Comparison of ENCODE assay signal across 8 mouse cellular contexts in the genomic region with DNA sequence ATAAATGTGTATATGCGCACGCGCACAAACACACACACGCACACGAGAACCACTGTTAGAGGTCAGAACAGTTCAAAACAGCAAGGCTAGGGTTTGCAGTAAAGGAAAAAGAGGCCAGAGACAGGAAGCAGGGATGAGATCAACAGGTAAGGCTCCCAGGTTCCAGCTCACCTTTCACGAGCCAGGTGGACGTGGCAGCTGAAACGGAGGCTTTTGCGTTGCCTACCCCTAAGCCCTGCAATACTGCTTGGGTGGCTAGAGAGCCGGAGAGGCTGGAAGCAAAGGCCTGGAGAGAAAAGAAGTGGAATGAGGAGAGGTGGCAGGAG. TPM values are rescaled to one million over a fixed set of nuclear protein-coding genes. Genes with fewer than 3 reads are reported as not detected.
A peak's percentile ranks its signal among the peaks of the same experiment; 100 is the strongest.
DNase-seq lines count a peak whose midpoint lies in the region; ATAC-seq and TF ChIP-seq lines count a peak whose summit lies in the region.

No protein-coding gene starts in this region.

- no peaks in the 10 kb centered on the region for H3K9me3 ChIP-seq in embryonic facial prominence, embryonic 10.5 days
- no peaks in the 10 kb centered on the region for H3K9me3 ChIP-seq in intestine, embryonic 14.5 days (ENCODE audit: control insufficient read depth, low read length)
- H3K9me3 ChIP-seq in midbrain, postnatal 0 days (ENCODE audit: low read length), result no peaks in the 10 kb centered on the region

- peak overlapping the region; percentile 68 for H3K4me3 ChIP-seq in layer of hippocampus, adult 2 months
- peak overlapping the region; percentile 92 for H3K4me3 ChIP-seq in embryonic facial prominence, embryonic 10.5 days
- H3K4me3 ChIP-seq in intestine, embryonic 14.5 days (ENCODE audit: low read depth, low read length), result peak overlapping the region; percentile 73
- peak overlapping the region; percentile 89 for H3K4me3 ChIP-seq in midbrain, postnatal 0 days (ENCODE audit: low read depth, low read length)

- peak overlapping the region; percentile 89 for H3K9ac ChIP-seq in intestine, embryonic 14.5 days (ENCODE audit: low read length)
- H3K9ac ChIP-seq in midbrain, postnatal 0 days (replicated peaks; ENCODE audit: low read length, poor library complexity, severe bottlenecking), result peak overlapping the region; percentile 83

- no peak for DNase-seq in layer of hippocampus, adult 2 months (ENCODE audit: low spot score in 2 of 2)
- DNase-seq in layer of hippocampus, postnatal 25 days (ENCODE audit: extremely low spot score in 1 of 2, low spot score in 1 of 2), result no peak
- DNase-seq in embryonic facial prominence, embryonic 10.5 days (ENCODE audit: low spot score), result no peak
- no peak for DNase-seq in intestine, embryonic 14.5 days (ENCODE audit: low spot score)
- no peak for DNase-seq in midbrain, postnatal 0 days (ENCODE audit: low spot score)
- no peak for DNase-seq in gastrocnemius, adult 8-10 months (ENCODE audit: low spot score in 2 of 2)
- DNase-seq in cerebellum, postnatal 10 days, result no peak
- DNase-seq in spleen, postnatal 14 days (ENCODE audit: low spot score in 2 of 2), result no peak

- 37% methylated on average over 10 of the region's 10 CpGs for WGBS in embryonic facial prominence, embryonic 10.5 days
- WGBS in intestine, embryonic 14.5 days, result 25% methylated on average over 10 of the region's 10 CpGs
- 38% methylated on average over 10 of the region's 10 CpGs for WGBS in midbrain, postnatal 0 days

- peak overlapping the region; percentile 94 for H3K4me2 ChIP-seq in intestine, embryonic 14.5 days (ENCODE audit: low read length)
- H3K4me2 ChIP-seq in midbrain, postnatal 0 days (ENCODE audit: low read depth, low read length, poor library complexity, severe bottlenecking), result peak overlapping the region; percentile 86

- peaks cover 34% of the 10 kb centered on the region for H3K4me1 ChIP-seq in embryonic facial prominence, embryonic 10.5 days
- peaks cover 7% of the 10 kb centered on the region; the same call in 1 of the 2 replicates for H3K4me1 ChIP-seq in intestine, embryonic 14.5 days (replicated peaks; ENCODE audit: control insufficient read depth, insufficient read depth, low read length)
- H3K4me1 ChIP-seq in midbrain, postnatal 0 days (ENCODE audit: insufficient read depth, low read length), result peaks cover 5% of the 10 kb centered on the region; the same call in 1 of the 2 replicates

- peaks cover 27% of the 10 kb centered on the region for H3K36me3 ChIP-seq in embryonic facial prominence, embryonic 10.5 days (replicated peaks)
- H3K36me3 ChIP-seq in intestine, embryonic 14.5 days (ENCODE audit: control insufficient read depth, insufficient read depth, low read length), result 0 out of 2 replicates have a peak, but pooled peaks cover 15% of the 10 kb centered on the region
- peaks cover 4% of the 10 kb centered on the region; the same call in 1 of the 2 replicates for H3K36me3 ChIP-seq in midbrain, postnatal 0 days (ENCODE audit: insufficient read depth, low read length)

- no peaks in the 10 kb centered on the region for H3K27me3 ChIP-seq in embryonic facial prominence, embryonic 10.5 days (replicated peaks; ENCODE audit: low read depth, poor library complexity, severe bottlenecking)
- no peaks in the 10 kb centered on the region for H3K27me3 ChIP-seq in intestine, embryonic 14.5 days (replicated peaks; ENCODE audit: control insufficient read depth, insufficient read depth, low read length)
- H3K27me3 ChIP-seq in midbrain, postnatal 0 days (ENCODE audit: insufficient read depth, low read length), result no peaks in the 10 kb centered on the region

- TF ChIP-seq CTCF in layer of hippocampus, adult 2 months (conservative IDR thresholded peaks at IDR 0.05), result no peak
- no peak for TF ChIP-seq CTCF in midbrain, postnatal 0 days (IDR thresholded peaks at IDR 0.05)

- peak overlapping the region; percentile 84; the same call in 1 of the 2 replicates for H3K27ac ChIP-seq in layer of hippocampus, adult 2 months
- H3K27ac ChIP-seq in embryonic facial prominence, embryonic 10.5 days (replicated peaks), result peak overlapping the region; percentile 93
- peak overlapping the region; percentile 84; the same call in 1 of the 2 replicates for H3K27ac ChIP-seq in intestine, embryonic 14.5 days (ENCODE audit: low read depth)
- H3K27ac ChIP-seq in midbrain, postnatal 0 days (ENCODE audit: low read depth, low read length), result 0 out of 2 replicates have a peak overlapping the region, but pooled peaks have one; percentile 63

- no peak; the same call in 1 of the 2 replicates for ATAC-seq in intestine, embryonic 14.5 days (replicated peaks; ENCODE audit: low FRiP score, low TSS enrichment, low read depth)
- no peak; the same call in 1 of the 2 replicates for ATAC-seq in midbrain, postnatal 0 days (ENCODE audit: low FRiP score)

RNA-seq across cellular contexts. Expression of gene BC017158, which starts 0.7 kb away (rescaled TPM):
- 10 to 100 TPM; 26.5 to 27.0 TPM for total RNA-seq in layer of hippocampus, adult 2 months (2021)
- 10 to 100 TPM; 24.1 to 24.6 TPM for total RNA-seq in layer of hippocampus, postnatal 25 days (2021)
- 24.6 and 27.3 TPM in 2 replicates for polyA plus RNA-seq in embryonic facial prominence, embryonic 10.5 days (2016; fragmentation: Nextera tagmentation; extraction: Ambion mirVana)
- polyA plus RNA-seq in intestine, embryonic 14.5 days (2014; fragmentation: Nextera tagmentation; extraction: Ambion mirVana), result 49.5 and 51.0 TPM in 2 replicates
- 27.7 and 28.0 TPM in 2 replicates for total RNA-seq in midbrain, postnatal 0 days (2014; rRNA removed)
- polyA plus RNA-seq in midbrain, postnatal 0 days (2015; fragmentation: Nextera tagmentation; extraction: Ambion mirVana), result 17.9 and 18.3 TPM in 2 replicates
- 1 to 10 TPM; 2.2 to 2.5 (median 2.3) TPM for total RNA-seq in gastrocnemius, adult 8-10 months (2022)

RNA-seq across cellular contexts. Expression of gene Slc5a2, which starts 31.8 kb away (rescaled TPM):
- total RNA-seq in layer of hippocampus, adult 2 months (2021), result not detected
- not detected for total RNA-seq in layer of hippocampus, postnatal 25 days (2021)
- 0.10 and 0.28 TPM in 2 replicates for polyA plus RNA-seq in embryonic facial prominence, embryonic 10.5 days (2016; fragmentation: Nextera tagmentation; extraction: Ambion mirVana)
- polyA plus RNA-seq in intestine, embryonic 14.5 days (2014; fragmentation: Nextera tagmentation; extraction: Ambion mirVana), result 0.15 TPM in 1 of 2 replicates, not detected in the other
- not detected in 2 replicates for total RNA-seq in midbrain, postnatal 0 days (2014; rRNA removed)
- 0.36 TPM in 1 of 2 replicates, not detected in the other for polyA plus RNA-seq in midbrain, postnatal 0 days (2015; fragmentation: Nextera tagmentation; extraction: Ambion mirVana)
- total RNA-seq in gastrocnemius, adult 8-10 months (2022), result not detected

RNA-seq across cellular contexts. Expression of gene Tgfb1i1, which starts 50.6 kb away (rescaled TPM):
- total RNA-seq in layer of hippocampus, adult 2 months (2021), result 10 to 100 TPM; 12.1 to 13.9 TPM
- 10 to 100 TPM; 16.3 to 20.4 TPM for total RNA-seq in layer of hippocampus, postnatal 25 days (2021)
- 23.6 and 25.3 TPM in 2 replicates for polyA plus RNA-seq in embryonic facial prominence, embryonic 10.5 days (2016; fragmentation: Nextera tagmentation; extraction: Ambion mirVana)
- 178 and 179 TPM in 2 replicates for polyA plus RNA-seq in intestine, embryonic 14.5 days (2014; fragmentation: Nextera tagmentation; extraction: Ambion mirVana)
- total RNA-seq in midbrain, postnatal 0 days (2014; rRNA removed), result 14.4 and 20.2 TPM in 2 replicates
- 18.2 and 23.0 TPM in 2 replicates for polyA plus RNA-seq in midbrain, postnatal 0 days (2015; fragmentation: Nextera tagmentation; extraction: Ambion mirVana)
- total RNA-seq in gastrocnemius, adult 8-10 months (2022), result 1 to 10 TPM; 3.3 to 4.1 (median 3.6) TPM

RNA-seq across cellular contexts. Expression of gene 9130023H24Rik, which starts 59.4 kb away (rescaled TPM):
- total RNA-seq in layer of hippocampus, adult 2 months (2021), result 1 to 10 TPM; 3.5 to 4.0 TPM
- 1 to 10 TPM; 3.6 to 3.9 TPM for total RNA-seq in layer of hippocampus, postnatal 25 days (2021)
- 9.2 and 10.4 TPM in 2 replicates for polyA plus RNA-seq in embryonic facial prominence, embryonic 10.5 days (2016; fragmentation: Nextera tagmentation; extraction: Ambion mirVana)
- 6.5 and 7.6 TPM in 2 replicates for polyA plus RNA-seq in intestine, embryonic 14.5 days (2014; fragmentation: Nextera tagmentation; extraction: Ambion mirVana)
- 3.6 and 6.3 TPM in 2 replicates for total RNA-seq in midbrain, postnatal 0 days (2014; rRNA removed)
- 4.2 and 4.4 TPM in 2 replicates for polyA plus RNA-seq in midbrain, postnatal 0 days (2015; fragmentation: Nextera tagmentation; extraction: Ambion mirVana)
- total RNA-seq in gastrocnemius, adult 8-10 months (2022), result 1 to 10 TPM; 1.7 to 3.0 (median 1.9) TPM
